Mouse (Mus musculus) MEL (cell line): ENCODE results near the gene Ppp4c.

ENCODE experiments used
- BHLHE40 ChIP-seq: IDR thresholded peaks from 2 replicates; pipeline ENCODE4 v1.6.1; 2012; ENCODE audit warnings: low read depth, mild to moderate bottlenecking, inconsistent platforms, low read length, improper control_type of control experiment, borderline replicate concordance
- CTCF ChIP-seq, 3 experiments: IDR thresholded peaks in 2 of 3; conservative IDR thresholded peaks in 1 of 3; 2 replicates each; pipeline ENCODE4 v1.5.1; 2011 to 2012; ENCODE audit warnings: low read length in 3 of 3, low read depth in 2 of 3, mild to moderate bottlenecking in 2 of 3, improper control_type of control experiment in 1 of 3, inconsistent platforms in 1 of 3, mixed read lengths in 1 of 3, moderate library complexity in 1 of 3; ENCODE audit not compliant: control insufficient read depth in 1 of 3, insufficient read depth in 1 of 3, poor library complexity in 1 of 3, severe bottlenecking in 1 of 3
- EP300 ChIP-seq, 2 experiments: IDR thresholded peaks; 2 replicates each; pipeline ENCODE4 v1.6.1; 2011; ENCODE audit warnings: improper control_type of control experiment in 2 of 2, low read length in 2 of 2, low read depth in 1 of 2, mild to moderate bottlenecking in 1 of 2
- GABPA ChIP-seq: IDR thresholded peaks from 2 replicates; pipeline ENCODE4 v1.6.1; 2012; ENCODE audit warnings: low read depth, mild to moderate bottlenecking, inconsistent platforms, low read length, improper control_type of control experiment, moderate library complexity
- GATA1 ChIP-seq: IDR thresholded peaks from 2 replicates; pipeline ENCODE4 v1.6.1; 2011; ENCODE audit warnings: low read depth, low read length, improper control_type of control experiment
- JUND ChIP-seq: IDR thresholded peaks from 2 replicates; pipeline ENCODE4 v1.6.1; 2011; ENCODE audit warnings: low read depth, mild to moderate bottlenecking, improper control_type of control experiment, low read length
- MAFK ChIP-seq: IDR thresholded peaks from 2 replicates; pipeline ENCODE4 v1.6.1; 2011; ENCODE audit warnings: low read depth, mild to moderate bottlenecking, low read length, improper control_type of control experiment, borderline replicate concordance
- MAZ ChIP-seq: IDR thresholded peaks from 2 replicates; pipeline ENCODE4 v1.6.1; 2012; ENCODE audit warnings: low read depth, mild to moderate bottlenecking, inconsistent platforms, low read length, improper control_type of control experiment
- MEF2A ChIP-seq: IDR thresholded peaks from 2 replicates; pipeline ENCODE4 v1.6.1; 2014; ENCODE audit warnings: low read depth, mild to moderate bottlenecking, inconsistent platforms, low read length, improper control_type of control experiment; ENCODE audit not compliant: poor library complexity, insufficient replicate concordance, severe bottlenecking; ENCODE audit errors: extremely low read depth
- MXI1 ChIP-seq: IDR thresholded peaks from 2 replicates; pipeline ENCODE4 v1.6.1; 2011; ENCODE audit warnings: mild to moderate bottlenecking, low read depth, low read length, improper control_type of control experiment
- POLR2A ChIP-seq, 2 experiments: IDR thresholded peaks; 2 replicates each; pipeline ENCODE4 v1.6.1; 2011 to 2012; ENCODE audit warnings: low read length in 2 of 2, mild to moderate bottlenecking in 2 of 2, control low read depth in 1 of 2, improper control_type of control experiment in 1 of 2, low read depth in 1 of 2, moderate library complexity in 1 of 2; ENCODE audit not compliant: control insufficient read depth in 1 of 2, insufficient read depth in 1 of 2, poor library complexity in 1 of 2
- SMC3 ChIP-seq: IDR thresholded peaks from 2 replicates; pipeline ENCODE4 v1.6.1; 2011; ENCODE audit warnings: low read depth, low read length, improper control_type of control experiment
- USF1 ChIP-seq: IDR thresholded peaks from 2 replicates; pipeline ENCODE4 v1.6.1; 2014; ENCODE audit warnings: low read depth, mild to moderate bottlenecking, inconsistent platforms, low read length, improper control_type of control experiment, moderate library complexity

DNA sequence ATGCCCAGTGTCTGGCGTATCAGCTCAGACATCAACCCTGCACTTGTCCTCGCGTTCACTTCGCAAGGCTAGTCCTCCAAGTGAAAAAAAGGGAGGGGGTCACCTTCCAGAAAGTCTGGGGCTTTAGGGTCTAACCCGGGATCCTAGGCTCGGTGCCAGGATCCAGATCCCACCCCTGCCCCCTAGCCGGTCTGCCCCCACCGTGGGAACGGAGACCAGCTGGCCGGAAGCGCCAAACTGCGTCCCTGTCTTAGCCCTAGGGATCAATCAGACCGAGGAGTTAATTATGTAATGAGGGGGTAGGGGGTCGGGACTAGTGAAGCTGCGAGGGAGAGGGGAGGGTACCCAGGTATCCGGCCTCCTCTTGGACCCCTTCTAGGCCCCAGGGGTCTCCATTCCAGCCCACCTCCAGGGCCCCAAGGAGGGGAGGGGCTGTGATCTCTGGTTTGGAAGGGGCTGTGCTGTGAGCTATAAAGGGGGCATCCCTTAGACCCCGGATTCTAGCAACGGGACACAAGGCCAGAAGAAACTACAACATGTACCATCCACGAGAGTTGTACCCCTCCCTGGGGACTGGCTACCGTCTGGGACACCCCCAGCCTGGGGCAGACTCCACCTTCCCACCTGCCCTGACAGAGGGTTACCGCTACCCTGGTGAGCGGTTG lies 11.2 kb downstream of the Ppp4c start, which contains the start of gene Tbx6:
- TF ChIP-seq CTCF (IDR thresholded peaks at IDR 0.05 in 2 of 3, conservative IDR thresholded peaks at IDR 0.05 in 1 of 3; ENCODE audit: control insufficient read depth in 1 of 3, insufficient read depth in 1 of 3, low read depth in 2 of 3, low read length in 3 of 3, poor library complexity in 1 of 3, severe bottlenecking in 1 of 3) = no peak
- TF ChIP-seq MAFK = no peak
- no peak for TF ChIP-seq MEF2A
- TF ChIP-seq EP300 (IDR thresholded peaks at IDR 0.05; ENCODE audit: low read depth in 1 of 2, low read length in 2 of 2) = no peak
- TF ChIP-seq SMC3 = no peak
- no peak for TF ChIP-seq POLR2A (IDR thresholded peaks at IDR 0.05; ENCODE audit: control insufficient read depth in 1 of 2, insufficient read depth in 1 of 2, low read depth in 1 of 2, low read length in 2 of 2, poor library complexity in 1 of 2)
- no peak for TF ChIP-seq USF1
- no peak for TF ChIP-seq MAZ
- no peak for TF ChIP-seq JUND
- TF ChIP-seq MXI1 = no peak
- no peak for TF ChIP-seq GABPA
- TF ChIP-seq GATA1 = no peak
- no peak for TF ChIP-seq BHLHE40
